Mouse (Mus musculus) kidney, postnatal 14 days (tissue): ENCODE measurements at regions not wholly inside any gene's neighbourhood (a gene's known extent, or its start where the extent isn't known, plus 50 kb on each side); places are given as distances from the start of the nearest gene placed in this dataset.

Experiments
- DNase-seq: peaks from one replicate; pipeline ENCODE4 v3.0.0; 2022; ENCODE audit warnings: mixed read lengths

- no peak for DNase-seq
Measured at GRCm38 (mm10) chr17:45889051-45889450, 143.1 kb downstream of the Vegfa start.

- DNase-seq: peak; percentile 66
Measured at GRCm38 (mm10) chr17:45886420-45887049, 145.6 kb downstream of the Vegfa start.

GRCm38 (mm10) chr17:45885461-45886336 is 146.5 kb downstream of the Vegfa start:
- DNase-seq: peak; percentile 84

- peak; percentile 85 for DNase-seq
Measured at GRCm38 (mm10) chr17:45884021-45884722, 148.0 kb downstream of the Vegfa start.

GRCm38 (mm10) chr17:45882682-45883081 is 149.0 kb upstream of the 1600014C23Rik start:
- DNase-seq: peak; percentile 15

GRCm38 (mm10) chr17:45881284-45881683 is 147.6 kb upstream of the 1600014C23Rik start:
- no peak for DNase-seq

GRCm38 (mm10) chr17:45880761-45881160 is 147.1 kb upstream of the 1600014C23Rik start:
- DNase-seq: no peak

GRCm38 (mm10) chr17:45879478-45880250 is 146.0 kb upstream of the 1600014C23Rik start:
- DNase-seq: peak; percentile 66

GRCm38 (mm10) chr17:45878394-45878793 is 144.8 kb upstream of the 1600014C23Rik start:
- no peak for DNase-seq

GRCm38 (mm10) chr17:45875325-45875724 is 141.7 kb upstream of the 1600014C23Rik start:
- no peak for DNase-seq

- DNase-seq: no peak
Measured at GRCm38 (mm10) chr17:45873996-45874395, 140.4 kb upstream of the 1600014C23Rik start.

- DNase-seq: peak; percentile 44
Measured at GRCm38 (mm10) chr17:45873200-45873955, 139.7 kb upstream of the 1600014C23Rik start.

- DNase-seq: peak; percentile 68
Measured at GRCm38 (mm10) chr17:45871666-45872653, 138.3 kb upstream of the 1600014C23Rik start.

GRCm38 (mm10) chr17:45871067-45871466 is 137.4 kb upstream of the 1600014C23Rik start:
- no peak for DNase-seq

- DNase-seq: peak; percentile 78
Measured at GRCm38 (mm10) chr17:45869014-45869968, 135.6 kb upstream of the 1600014C23Rik start.

- DNase-seq: peak; percentile 36
Measured at GRCm38 (mm10) chr17:45868539-45868938, 134.9 kb upstream of the 1600014C23Rik start.

GRCm38 (mm10) chr17:45867727-45868126 is 134.1 kb upstream of the 1600014C23Rik start:
- DNase-seq: no peak

GRCm38 (mm10) chr17:45866876-45867652 is 133.4 kb upstream of the 1600014C23Rik start:
- peak; percentile 71 for DNase-seq
